Comparison of ENCODE assay signal across 8 mouse cellular contexts in the genomic region with DNA sequence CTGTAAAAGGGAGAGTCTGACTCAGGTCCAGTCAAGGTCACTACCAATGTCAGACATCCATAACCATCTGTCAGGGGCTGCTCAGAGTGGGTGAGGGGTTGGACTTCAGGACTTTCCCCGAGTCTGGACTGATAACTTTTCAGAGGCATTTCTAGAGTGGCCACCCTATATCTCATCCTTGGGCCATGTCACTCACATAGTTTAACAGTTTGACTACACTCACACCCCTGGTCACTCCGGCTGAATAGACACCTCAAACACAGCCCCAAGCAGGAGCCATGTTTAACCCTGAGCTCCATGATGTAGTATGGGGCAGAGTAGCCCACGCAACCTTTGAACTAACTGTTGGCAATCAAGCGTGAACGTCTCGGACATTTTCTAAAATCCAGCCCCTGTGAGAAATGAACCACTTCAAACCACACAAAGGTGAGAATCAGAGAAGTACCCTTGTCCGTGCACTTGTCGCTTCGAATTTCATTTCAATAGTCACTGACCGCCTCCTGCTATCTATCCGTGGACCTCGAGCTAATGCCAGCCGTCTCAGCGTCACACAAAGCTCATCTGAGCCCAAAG. TPM values are rescaled to one million over a fixed set of nuclear protein-coding genes. Genes with fewer than 3 reads are reported as not detected.
DNase-seq lines count a peak whose midpoint lies in the region; ATAC-seq and TF ChIP-seq lines count a peak whose summit lies in the region.

No protein-coding gene starts in this region.

- peak overlapping the region; percentile 91 for H3K27ac ChIP-seq in lung, embryonic 14.5 days (ENCODE audit: low read depth)
- peak overlapping the region; percentile 98 for H3K27ac ChIP-seq in neural tube, embryonic 15.5 days (replicated peaks)

- WGBS in lung, embryonic 14.5 days = 6% methylated on average over 14 of the region's 14 CpGs
- WGBS in neural tube, embryonic 15.5 days = 5% methylated on average over 14 of the region's 14 CpGs

- no peak for ATAC-seq in lung, embryonic 14.5 days (ENCODE audit: insufficient read depth)
- ATAC-seq in erythroid progenitor cell, adult 5-6 weeks (replicated peaks; ENCODE audit: low FRiP score, poor library complexity, severe bottlenecking) = 0 out of 2 replicates have a peak, but pooled peaks have one; percentile 8
- no peak for ATAC-seq in neural tube, embryonic 15.5 days (ENCODE audit: low FRiP score)

- H3K36me3 ChIP-seq in lung, embryonic 14.5 days (ENCODE audit: insufficient read depth) = peaks cover 17% of the 10 kb centered on the region
- H3K36me3 ChIP-seq in neural tube, embryonic 15.5 days = peaks cover 17% of the 10 kb centered on the region

- peak overlapping the region; percentile 76 for H3K4me3 ChIP-seq in lung, embryonic 14.5 days (ENCODE audit: low read depth, low read length)
- peak overlapping the region; percentile 80 for H3K4me3 ChIP-seq in neural tube, embryonic 15.5 days (replicated peaks)

- H3K4me2 ChIP-seq in lung, embryonic 14.5 days = peak overlapping the region; percentile 94
- H3K4me2 ChIP-seq in neural tube, embryonic 15.5 days = peak overlapping the region; percentile 75

- H3K4me1 ChIP-seq in lung, embryonic 14.5 days (ENCODE audit: insufficient read depth) = peaks cover 12% of the 10 kb centered on the region; the same call in 1 of the 2 replicates
- H3K4me1 ChIP-seq in neural tube, embryonic 15.5 days = peaks cover 35% of the 10 kb centered on the region

- no peak for TF ChIP-seq CTCF in lung, embryonic 14.5 days (IDR thresholded peaks at IDR 0.05; ENCODE audit: low read depth)

- DNase-seq in lung, embryonic 14.5 days = no peak
- no peak for DNase-seq in lung, postnatal 4 days
- DNase-seq in kidney, postnatal 14 days = peak; percentile 50
- DNase-seq in retina, embryonic 14.5 days (ENCODE audit: low spot score) = no peak
- no peak for DNase-seq in layer of hippocampus, adult 9-11 months
- no peak for DNase-seq in adipocyte (ENCODE audit: low spot score)

- H3K9me3 ChIP-seq in lung, embryonic 14.5 days (ENCODE audit: low read depth, low read length) = no peaks in the 10 kb centered on the region
- H3K9me3 ChIP-seq in neural tube, embryonic 15.5 days (replicated peaks) = no peaks in the 10 kb centered on the region

- H3K9ac ChIP-seq in lung, embryonic 14.5 days = peak overlapping the region; percentile 58
- H3K9ac ChIP-seq in neural tube, embryonic 15.5 days (replicated peaks) = peak overlapping the region; percentile 57

- no peaks in the 10 kb centered on the region for H3K27me3 ChIP-seq in lung, embryonic 14.5 days (ENCODE audit: insufficient read depth, low read length)
- no peaks in the 10 kb centered on the region for H3K27me3 ChIP-seq in neural tube, embryonic 15.5 days (replicated peaks)

RNA-seq across cellular contexts. Expression of gene Mettl26, which starts 0.6 kb away (rescaled TPM):
- 44.6 and 45.7 TPM in 2 replicates for polyA plus RNA-seq in lung, embryonic 14.5 days (2014; fragmentation: Nextera tagmentation; extraction: Ambion mirVana)
- total RNA-seq in erythroid progenitor cell, adult 5-6 weeks (2015; ENCODE audit: low replicate concordance) = 10.1 and 17.3 TPM in 2 replicates
- total RNA-seq in erythroid progenitor cell, adult 5-6 weeks (2017; ENCODE audit: low replicate concordance) = 7.1 and 7.7 TPM in 2 replicates
- polyA plus RNA-seq in neural tube, embryonic 15.5 days (2015; fragmentation: Nextera tagmentation; extraction: Ambion mirVana) = 64.9 and 65.4 TPM in 2 replicates

RNA-seq across cellular contexts. Expression of gene Mcrip2, which starts 5.7 kb away (rescaled TPM):
- polyA plus RNA-seq in lung, embryonic 14.5 days (2014; fragmentation: Nextera tagmentation; extraction: Ambion mirVana) = 17.7 and 17.9 TPM in 2 replicates
- 4.2 and 11.9 TPM in 2 replicates for total RNA-seq in erythroid progenitor cell, adult 5-6 weeks (2015; ENCODE audit: low replicate concordance)
- total RNA-seq in erythroid progenitor cell, adult 5-6 weeks (2017; ENCODE audit: low replicate concordance) = 3.5 TPM in 1 of 2 replicates, not detected in the other
- polyA plus RNA-seq in neural tube, embryonic 15.5 days (2015; fragmentation: Nextera tagmentation; extraction: Ambion mirVana) = 30.3 and 30.7 TPM in 2 replicates

RNA-seq across cellular contexts. Expression of gene Wfikkn1, which starts 6.4 kb away (rescaled TPM):
- polyA plus RNA-seq in lung, embryonic 14.5 days (2014; fragmentation: Nextera tagmentation; extraction: Ambion mirVana) = 0.57 and 0.87 TPM in 2 replicates
- total RNA-seq in erythroid progenitor cell, adult 5-6 weeks (2015; ENCODE audit: low replicate concordance) = not detected in 2 replicates
- 0.26 and 1.7 TPM in 2 replicates for total RNA-seq in erythroid progenitor cell, adult 5-6 weeks (2017; ENCODE audit: low replicate concordance)
- 0.47 and 0.52 TPM in 2 replicates for polyA plus RNA-seq in neural tube, embryonic 15.5 days (2015; fragmentation: Nextera tagmentation; extraction: Ambion mirVana)

RNA-seq across cellular contexts. Expression of gene Wdr90, which starts 12.9 kb away (rescaled TPM):
- 29.9 and 34.1 TPM in 2 replicates for polyA plus RNA-seq in lung, embryonic 14.5 days (2014; fragmentation: Nextera tagmentation; extraction: Ambion mirVana)
- total RNA-seq in erythroid progenitor cell, adult 5-6 weeks (2015; ENCODE audit: low replicate concordance) = 52.8 and 61.6 TPM in 2 replicates
- 26.4 and 37.6 TPM in 2 replicates for total RNA-seq in erythroid progenitor cell, adult 5-6 weeks (2017; ENCODE audit: low replicate concordance)
- 15.5 and 18.1 TPM in 2 replicates for polyA plus RNA-seq in neural tube, embryonic 15.5 days (2015; fragmentation: Nextera tagmentation; extraction: Ambion mirVana)

RNA-seq across cellular contexts. Expression of gene Rhot2, which starts 29.6 kb away (rescaled TPM):
- polyA plus RNA-seq in lung, embryonic 14.5 days (2014; fragmentation: Nextera tagmentation; extraction: Ambion mirVana) = 10.8 and 11.0 TPM in 2 replicates
- total RNA-seq in erythroid progenitor cell, adult 5-6 weeks (2015; ENCODE audit: low replicate concordance) = 34.4 and 37.1 TPM in 2 replicates
- 39.1 and 41.5 TPM in 2 replicates for total RNA-seq in erythroid progenitor cell, adult 5-6 weeks (2017; ENCODE audit: low replicate concordance)
- polyA plus RNA-seq in neural tube, embryonic 15.5 days (2015; fragmentation: Nextera tagmentation; extraction: Ambion mirVana) = 17.8 and 23.0 TPM in 2 replicates
